Mouse (Mus musculus): ENCODE results near the gene Col19a1.

Col19a1 gene

GRCm38 (mm10) chr1:24310847-24311246, 276.4 kb downstream of the Col19a1 start:
- no peak for DNase-seq (ENCODE audit: low read depth)

DNA sequence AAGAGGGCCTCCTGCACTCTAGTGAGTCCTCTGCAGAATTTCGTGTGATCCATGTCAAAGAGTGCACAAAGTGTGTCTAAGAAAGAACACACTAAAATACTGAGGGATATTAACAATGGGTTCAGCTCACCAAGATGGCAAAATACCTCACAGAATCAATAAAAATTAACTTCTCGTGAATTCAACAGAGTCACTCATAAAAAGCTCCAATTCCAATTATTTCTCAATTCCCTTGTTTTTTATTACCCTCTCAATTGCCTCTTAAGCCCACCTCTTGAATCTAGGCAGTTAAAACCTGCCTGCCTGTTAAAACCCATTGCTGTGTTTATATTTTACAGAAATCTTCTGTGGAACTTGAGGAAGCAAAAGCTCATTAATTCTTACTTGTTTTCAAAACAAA, 277.1 kb downstream of the Col19a1 start:
- DNase-seq (ENCODE audit: low read depth) = no peak

GRCm38 (mm10) chr1:24303077-24303476, 284.2 kb downstream of the Col19a1 start:
- DNase-seq (ENCODE audit: low read depth) = no peak

DNA sequence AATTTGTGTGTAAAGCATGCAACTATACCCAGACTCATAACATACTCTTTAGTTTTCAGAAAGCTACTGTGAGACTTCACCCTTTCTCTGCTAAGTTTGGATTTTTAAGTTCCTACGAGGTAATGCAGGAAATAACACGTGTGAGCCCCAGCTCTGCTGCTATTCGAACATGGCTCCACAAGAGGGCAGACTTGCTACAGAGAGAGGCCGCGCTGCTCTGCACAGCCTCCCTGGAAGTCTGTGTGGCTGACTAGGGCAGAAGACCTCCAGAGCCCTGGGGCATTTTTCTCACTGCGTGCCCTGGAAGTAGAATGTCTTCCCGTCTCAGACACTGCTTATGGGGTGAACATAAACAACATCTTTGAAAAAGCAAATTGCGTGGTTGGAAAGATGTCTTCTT, 284.6 kb downstream of the Col19a1 start:
- DNase-seq (ENCODE audit: low read depth) = peak; percentile 0

DNA sequence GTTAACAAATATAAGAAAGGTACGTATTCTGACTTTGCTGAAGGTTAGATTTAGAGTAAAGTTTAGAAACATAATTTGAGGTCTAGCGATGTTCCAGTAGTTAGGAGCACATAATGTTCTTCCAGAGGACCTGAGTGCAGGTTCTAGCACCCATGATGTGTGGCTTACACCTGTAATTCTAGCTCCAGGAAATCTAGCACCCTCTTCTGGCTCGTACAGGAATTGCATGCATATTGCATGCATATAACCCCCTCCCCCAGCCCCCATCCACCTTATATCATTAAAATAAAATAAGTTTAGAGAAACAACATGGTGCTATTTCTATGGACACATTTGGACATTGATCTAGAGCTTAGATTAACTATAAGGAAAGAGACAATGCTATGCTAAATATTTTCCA, 286.6 kb downstream of the Col19a1 start:
- DNase-seq (ENCODE audit: low read depth) = no peak

GRCm38 (mm10) chr1:24294979-24295942, 292.0 kb downstream of the Col19a1 start:
- no peak for DNase-seq (ENCODE audit: low read depth)

GRCm38 (mm10) chr1:24292515-24292914, 294.8 kb downstream of the Col19a1 start:
- no peak for DNase-seq (ENCODE audit: low read depth)

GRCm38 (mm10) chr1:24286360-24286759, 300.9 kb downstream of the Col19a1 start:
- no peak for DNase-seq (ENCODE audit: low read depth)

GRCm38 (mm10) chr1:24267022-24267421, 320.2 kb downstream of the Col19a1 start:
- DNase-seq (ENCODE audit: low read depth) = no peak

GRCm38 (mm10) chr1:24261181-24261580, 326.1 kb downstream of the Col19a1 start:
- DNase-seq (ENCODE audit: low read depth) = no peak

DNA sequence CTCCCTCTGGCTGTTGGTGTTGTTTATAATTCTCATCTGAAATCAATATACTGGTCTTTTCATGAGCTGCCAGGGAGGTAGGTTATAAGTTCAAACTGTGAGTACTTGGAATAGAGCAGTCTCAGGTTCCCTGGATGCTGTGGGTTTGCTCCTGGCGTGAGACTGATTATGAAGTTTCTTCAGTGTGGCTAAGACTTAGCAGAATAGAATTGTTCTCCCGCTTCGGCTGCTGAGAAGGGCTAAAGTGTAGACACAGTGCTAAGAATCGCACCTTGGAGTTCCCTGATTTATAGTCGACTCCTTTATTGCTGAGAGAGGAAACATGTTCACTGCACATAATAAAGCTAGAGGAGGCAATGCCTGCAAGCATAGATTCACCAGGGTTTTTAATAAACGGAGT, 327.9 kb downstream of the Col19a1 start:
- DNase-seq (ENCODE audit: low read depth) = no peak

- DNase-seq (ENCODE audit: low read depth) = no peak
These were observed 329.3 kb downstream of the Col19a1 start for GRCm38 (mm10) chr1:24257961-24258360.

DNA sequence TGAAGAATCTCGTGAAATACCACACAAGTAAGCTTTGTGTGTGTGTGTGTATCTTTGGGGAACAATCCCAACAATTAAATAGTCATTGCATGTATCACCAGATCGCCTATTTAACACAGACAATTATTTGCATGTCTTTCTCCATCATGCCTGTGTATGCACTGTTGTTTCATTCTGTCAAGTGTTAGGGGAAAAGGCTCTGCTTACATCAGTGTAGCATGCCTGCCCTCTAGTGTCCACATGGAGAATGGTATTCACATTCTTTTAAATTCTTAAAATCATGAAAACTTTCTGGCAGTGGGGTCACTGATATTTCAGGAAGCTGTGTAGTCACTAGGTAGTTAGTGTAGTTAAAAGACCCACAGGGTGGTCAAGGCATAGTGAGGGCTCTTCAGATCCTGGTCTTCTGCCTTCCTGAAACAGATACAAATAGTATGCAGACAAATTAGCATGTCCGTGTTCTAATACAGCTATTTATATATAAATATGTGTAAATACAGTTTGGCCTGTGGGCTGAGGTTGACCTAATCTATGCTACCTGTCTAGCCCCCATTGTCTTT, 338.1 kb downstream of the Col19a1 start:
- peak; percentile 9 for DNase-seq (ENCODE audit: low read depth)

GRCm38 (mm10) chr1:24248294-24249104, 338.8 kb downstream of the Col19a1 start:
- no peak for DNase-seq (ENCODE audit: low read depth)

GRCm38 (mm10) chr1:24245700-24246375, 341.4 kb downstream of the Col19a1 start:
- no peak for DNase-seq (ENCODE audit: low read depth)

DNA sequence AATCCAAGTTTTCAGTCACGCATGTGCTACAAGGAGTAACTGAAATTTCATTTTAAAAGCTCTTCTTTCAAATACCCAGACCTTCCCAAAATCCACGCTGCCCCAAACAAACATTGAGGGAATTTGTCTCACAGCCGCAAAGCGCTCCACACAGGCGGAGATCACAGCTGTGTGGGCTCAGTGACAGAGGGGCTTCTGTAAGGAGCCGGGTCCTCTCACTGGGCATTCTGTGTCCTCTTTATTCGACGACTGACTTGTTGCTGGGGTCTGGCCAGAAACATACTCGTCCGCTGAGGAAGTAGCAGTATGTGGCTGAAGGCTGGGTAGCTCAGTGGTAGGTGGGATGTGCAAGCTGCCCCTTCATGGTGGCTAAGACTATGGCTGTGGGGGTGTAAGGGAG, 342.3 kb downstream of the Col19a1 start:
- no peak for DNase-seq (ENCODE audit: low read depth)

- no peak for DNase-seq (ENCODE audit: low read depth)
These were observed 347.1 kb downstream of the Col19a1 start for GRCm38 (mm10) chr1:24240039-24240691.

GRCm38 (mm10) chr1:24236330-24236729, 350.9 kb downstream of the Col19a1 start:
- no peak for DNase-seq (ENCODE audit: low read depth)

DNA sequence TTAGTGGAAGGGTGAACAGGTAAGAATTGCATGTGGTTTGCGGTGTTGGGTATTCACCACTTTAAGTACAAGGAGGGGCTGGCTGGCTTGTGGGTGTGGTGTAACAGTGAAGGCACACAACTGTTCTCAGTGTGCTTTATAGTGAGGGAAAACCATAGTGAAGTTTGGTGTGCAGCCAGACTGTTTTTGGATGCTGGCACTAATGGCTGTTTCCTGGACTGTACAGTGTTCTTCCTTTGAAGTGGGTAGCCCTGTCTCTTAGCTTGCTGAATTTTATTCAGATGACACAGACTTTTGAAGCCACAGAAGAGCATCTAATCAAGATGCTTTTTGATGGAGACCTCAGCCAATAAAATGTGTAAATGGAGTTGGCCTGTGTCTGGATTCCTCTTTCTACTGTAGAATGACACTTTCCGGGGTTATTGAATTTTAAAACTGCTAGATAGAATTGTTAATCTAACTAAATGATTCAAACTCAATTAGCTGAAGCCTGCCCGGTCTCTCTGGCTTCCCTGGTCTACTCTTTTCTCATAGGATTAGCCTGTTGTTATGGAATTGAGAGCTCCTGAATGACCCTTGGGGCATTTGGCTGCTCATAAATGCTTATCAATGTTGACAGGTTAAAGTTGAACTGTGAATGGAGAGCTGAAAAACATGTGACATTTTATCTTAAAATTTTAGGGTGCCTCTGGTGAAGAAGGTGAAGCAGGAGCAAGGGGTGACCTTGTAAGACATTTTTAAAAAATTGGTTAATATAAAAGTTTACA, 355.6 kb downstream of the Col19a1 start:
- DNase-seq (ENCODE audit: low read depth) = no peak

- DNase-seq (ENCODE audit: low read depth) = no peak
These were observed 356.8 kb downstream of the Col19a1 start for GRCm38 (mm10) chr1:24230428-24230827.

DNA sequence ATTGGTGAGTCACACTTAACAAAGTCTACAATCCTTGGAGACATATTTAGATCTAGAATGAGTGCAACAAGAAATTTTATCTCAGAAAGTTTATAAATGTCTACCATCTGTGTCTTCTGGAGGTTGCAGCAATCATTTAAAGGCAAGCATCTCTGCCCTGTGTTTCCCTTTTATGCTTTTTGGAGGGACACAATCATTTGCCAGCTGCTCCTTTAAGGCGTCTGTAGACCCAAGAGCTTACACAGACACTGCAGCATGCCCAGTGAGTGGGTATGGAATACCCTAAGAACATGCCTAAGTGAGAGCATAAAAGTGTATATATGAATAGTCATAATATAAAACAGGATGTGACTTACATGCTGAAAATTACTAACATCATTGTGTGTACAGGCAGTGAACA, 357.7 kb downstream of the Col19a1 start:
- no peak for DNase-seq (ENCODE audit: low read depth)
